Mouse (Mus musculus) ES-E14 (cell line): ENCODE data around the gene Rad51b.

ENCODE experiments used
- HCFC1 ChIP-seq: IDR thresholded peaks from 2 replicates; pipeline ENCODE4 v1.6.1; 2012; ENCODE audit warnings: low read length, inconsistent platforms, borderline replicate concordance; ENCODE audit not compliant: insufficient read depth
- ZNF384 ChIP-seq: IDR thresholded peaks from 2 replicates; pipeline ENCODE4 v1.6.1; 2012; ENCODE audit warnings: low read depth, low read length, inconsistent platforms

DNA sequence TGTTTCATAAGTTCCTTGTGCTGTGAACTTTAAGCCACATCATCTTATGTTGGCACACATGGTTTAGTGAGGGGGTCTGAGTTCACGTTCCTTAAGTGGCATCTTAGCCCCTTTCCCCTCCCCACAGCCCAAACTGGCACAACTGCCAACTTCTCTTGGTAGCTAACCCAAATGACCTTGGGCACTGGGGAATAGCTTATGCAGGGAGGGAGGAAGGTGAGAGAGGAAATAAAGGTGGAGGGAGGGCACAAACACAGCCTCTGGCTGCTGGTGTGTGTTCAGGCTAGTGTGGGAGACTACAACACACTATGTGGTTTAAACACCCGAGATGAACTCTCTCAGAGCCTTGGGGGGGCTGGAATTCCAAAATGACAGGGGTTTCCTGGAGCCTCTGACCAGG lies 525.3 kb downstream of the Rad51b start:
- TF ChIP-seq ZNF384: no peak
- TF ChIP-seq HCFC1: no peak
